Mouse (Mus musculus): ENCODE data around the gene Vash1. TPM values are rescaled to one million over a fixed set of nuclear protein-coding genes. Genes with fewer than 3 reads are reported as not detected.

The Vash1 gene
- polyA plus RNA-seq, 1 experiment from 2014 or later, result 17.5 TPM

- Histone ChIP-seq H3K4me1 (peaks cover 46% of the 10 kb centered on the region), H3K27me3 (ENCODE audit: low read depth, poor library complexity, severe bottlenecking) (no peaks in the 10 kb centered on the region), H3K9me3 (replicated peaks) (peaks cover 7% of the 10 kb centered on the region; the same call in 1 of the 2 replicates), H3K27ac (replicated peaks) (peak overlapping the region; percentile 74), H3K36me3 (peaks cover 23% of the 10 kb centered on the region), H3K4me3 (no peak overlapping the region)
- WGBS, result 89% methylated on average over 4 of the region's 4 CpGs
- DNase-seq (ENCODE audit: low spot score), result no peak
Measured at GRCm38 (mm10) chr12:86701491-86701890, 23.0 kb downstream of the Vash1 start.

- 100% methylated on average over 3 of the region's 3 CpGs for WGBS
- Histone ChIP-seq H3K27me3 (ENCODE audit: low read depth, poor library complexity, severe bottlenecking) (no peaks in the 10 kb centered on the region), H3K4me3 (no peak overlapping the region), H3K36me3 (peaks cover 12% of the 10 kb centered on the region), H3K4me1 (peaks cover 46% of the 10 kb centered on the region), H3K27ac (replicated peaks) (no peak overlapping the region), H3K9me3 (replicated peaks) (no peaks in the 10 kb centered on the region)
- DNase-seq (ENCODE audit: low spot score), result no peak
Measured at GRCm38 (mm10) chr12:86702690-86703089, 24.2 kb downstream of the Vash1 start.

DNA sequence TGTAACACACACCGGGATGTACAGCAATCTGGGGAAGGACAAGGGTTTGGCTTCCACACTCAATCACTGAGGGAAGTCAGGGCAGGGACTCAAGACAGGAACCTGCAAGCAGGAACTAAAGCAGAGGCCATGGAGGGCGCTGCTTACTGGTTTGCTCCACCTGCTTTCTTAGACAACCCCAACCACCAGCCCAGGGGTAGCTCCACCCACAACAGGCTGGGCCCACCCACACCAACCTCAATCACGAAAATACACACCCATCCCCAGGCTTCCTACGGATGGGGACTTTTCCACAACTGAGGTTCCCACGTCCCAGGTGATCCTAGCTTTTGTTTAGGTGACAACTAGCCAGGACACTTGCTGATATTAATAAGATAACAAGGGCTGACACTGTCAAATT, 27.3 kb downstream of the Vash1 start:
- Histone ChIP-seq H3K36me3 (peaks cover 13% of the 10 kb centered on the region), H3K9me3 (replicated peaks) (no peaks in the 10 kb centered on the region), H3K27ac (replicated peaks) (no peak overlapping the region), H3K4me3 (no peak overlapping the region), H3K27me3 (ENCODE audit: low read depth, poor library complexity, severe bottlenecking) (no peaks in the 10 kb centered on the region), H3K4me1 (peaks cover 16% of the 10 kb centered on the region)
- 81% methylated on average over 5 of the region's 5 CpGs for WGBS
- DNase-seq (ENCODE audit: low spot score), result no peak

- Histone ChIP-seq H3K9me3 (replicated peaks) (no peaks in the 10 kb centered on the region), H3K27me3 (ENCODE audit: low read depth, poor library complexity, severe bottlenecking) (no peaks in the 10 kb centered on the region), H3K4me1 (peaks cover 4% of the 10 kb centered on the region; the same call in 1 of the 2 replicates), H3K36me3 (0 out of 2 replicates have a peak, but pooled peaks cover 2% of the 10 kb centered on the region), H3K4me3 (no peak overlapping the region), H3K27ac (replicated peaks) (no peak overlapping the region)
- no peak for DNase-seq (ENCODE audit: low spot score)
- WGBS, result 79% methylated on average over 5 of the region's 5 CpGs
Measured at GRCm38 (mm10) chr12:86714026-86714425, 35.5 kb downstream of the Vash1 start.

GRCm38 (mm10) chr12:86715401-86715800, 36.9 kb downstream of the Vash1 start:
- no peak overlapping the region for H3K27ac ChIP-seq (replicated peaks)
- peaks cover 6% of the 10 kb centered on the region for H3K36me3 ChIP-seq
- peaks cover 4% of the 10 kb centered on the region; the same call in 1 of the 2 replicates for H3K4me1 ChIP-seq
- peak; percentile 75 for DNase-seq (ENCODE audit: low spot score)
- WGBS, result 43% methylated on average over 5 of the region's 5 CpGs
- H3K4me3 ChIP-seq, result no peak overlapping the region
- H3K9me3 ChIP-seq (replicated peaks), result no peaks in the 10 kb centered on the region
- H3K27me3 ChIP-seq (ENCODE audit: low read depth, poor library complexity, severe bottlenecking), result no peaks in the 10 kb centered on the region

- H3K36me3 ChIP-seq, result peaks cover 10% of the 10 kb centered on the region
- DNase-seq (ENCODE audit: low spot score), result no peak
- H3K9me3 ChIP-seq (replicated peaks), result no peaks in the 10 kb centered on the region
- H3K4me3 ChIP-seq, result no peak overlapping the region
- H3K27ac ChIP-seq (replicated peaks), result no peak overlapping the region
- 94% methylated on average over 11 of the region's 11 CpGs for WGBS
- H3K27me3 ChIP-seq (ENCODE audit: low read depth, poor library complexity, severe bottlenecking), result no peaks in the 10 kb centered on the region
- H3K4me1 ChIP-seq, result peaks cover 4% of the 10 kb centered on the region; the same call in 1 of the 2 replicates
Measured at GRCm38 (mm10) chr12:86716962-86717361, 38.5 kb downstream of the Vash1 start.

GRCm38 (mm10) chr12:86719961-86720639, 41.6 kb downstream of the Vash1 start:
- no peaks in the 10 kb centered on the region for H3K9me3 ChIP-seq (replicated peaks)
- H3K4me3 ChIP-seq, result no peak overlapping the region
- H3K27me3 ChIP-seq (ENCODE audit: low read depth, poor library complexity, severe bottlenecking), result peaks cover 8% of the 10 kb centered on the region; the same call in 1 of the 2 replicates
- H3K27ac ChIP-seq (replicated peaks), result no peak overlapping the region
- H3K4me1 ChIP-seq, result peaks cover 9% of the 10 kb centered on the region
- 90% methylated on average over 18 of the region's 18 CpGs for WGBS
- H3K36me3 ChIP-seq, result peaks cover 19% of the 10 kb centered on the region
- no peak for DNase-seq (ENCODE audit: low spot score)

GRCm38 (mm10) chr12:86721453-86721852, 43.0 kb downstream of the Vash1 start:
- peaks cover 8% of the 10 kb centered on the region; the same call in 1 of the 2 replicates for H3K27me3 ChIP-seq (ENCODE audit: low read depth, poor library complexity, severe bottlenecking)
- whole genome bisulfite sequencing, result 92% methylated on average over 5 of the region's 5 CpGs
- no peak overlapping the region for H3K4me3 ChIP-seq
- no peaks in the 10 kb centered on the region for H3K9me3 ChIP-seq (replicated peaks)
- peaks cover 10% of the 10 kb centered on the region for H3K4me1 ChIP-seq
- peaks cover 19% of the 10 kb centered on the region for H3K36me3 ChIP-seq
- DNase-seq (ENCODE audit: low spot score), result no peak
- H3K27ac ChIP-seq (replicated peaks), result no peak overlapping the region

DNA sequence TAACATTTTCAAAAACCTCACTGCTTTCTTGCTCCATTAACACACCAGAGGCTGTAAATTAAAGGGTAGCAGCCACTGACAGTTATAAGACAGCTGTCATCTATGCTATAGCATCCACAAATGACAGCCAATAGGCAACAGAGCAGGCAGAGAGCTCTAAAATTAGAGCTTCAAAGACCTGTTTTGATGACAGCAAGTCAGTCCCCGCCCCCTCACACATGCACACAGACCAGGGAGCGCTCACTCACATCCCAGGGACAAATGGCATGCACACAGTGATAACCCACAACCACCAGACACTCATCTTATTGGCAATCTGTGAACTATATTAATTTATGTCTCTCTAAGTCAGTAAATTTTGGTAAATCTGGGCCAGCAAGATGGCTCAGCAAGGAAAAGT, 45.8 kb downstream of the Vash1 start:
- H3K9me3 ChIP-seq (replicated peaks), result no peaks in the 10 kb centered on the region
- no peak overlapping the region for H3K27ac ChIP-seq (replicated peaks)
- H3K27me3 ChIP-seq (ENCODE audit: low read depth, poor library complexity, severe bottlenecking), result peaks cover 8% of the 10 kb centered on the region; the same call in 1 of the 2 replicates
- no peak overlapping the region for H3K4me3 ChIP-seq
- DNase-seq (ENCODE audit: low spot score), result no peak
- peaks cover 19% of the 10 kb centered on the region for H3K36me3 ChIP-seq
- H3K4me1 ChIP-seq, result peaks cover 10% of the 10 kb centered on the region
- WGBS, result 83% methylated on average over 2 of the region's 2 CpGs

GRCm38 (mm10) chr12:86725706-86726105, 47.2 kb downstream of the Vash1 start:
- Histone ChIP-seq H3K9me3 (replicated peaks) (no peaks in the 10 kb centered on the region), H3K27me3 (ENCODE audit: low read depth, poor library complexity, severe bottlenecking) (peaks cover 8% of the 10 kb centered on the region; the same call in 1 of the 2 replicates), H3K36me3 (peaks cover 11% of the 10 kb centered on the region; the same call in 1 of the 2 replicates), H3K4me1 (peaks cover 10% of the 10 kb centered on the region), H3K4me3 (peak overlapping the region; percentile 76), H3K27ac (replicated peaks) (peak overlapping the region; percentile 87)
- DNase-seq (ENCODE audit: low spot score), result no peak
- WGBS, result under 1% methylated on average over 19 of the region's 19 CpGs

GRCm38 (mm10) chr12:86726120-86726640, 47.7 kb downstream of the Vash1 start, which contains the start of gene Angel1:
TSS of gene Angel1 (minus strand) at chr12:86726460.
- Histone ChIP-seq H3K9me3 (replicated peaks) (no peaks in the 10 kb centered on the region), H3K36me3 (peaks cover 11% of the 10 kb centered on the region; the same call in 1 of the 2 replicates), H3K27ac (replicated peaks) (peak within 1 kb of the TSS; percentile 87), H3K4me1 (peaks cover 10% of the 10 kb centered on the region), H3K27me3 (ENCODE audit: low read depth, poor library complexity, severe bottlenecking) (peaks cover 8% of the 10 kb centered on the region; the same call in 1 of the 2 replicates), H3K4me3 (peak within 1 kb of the TSS; percentile 76)
- DNase-seq (ENCODE audit: low spot score), result peak; percentile 96
- WGBS, result under 1% methylated on average over 44 of the region's 44 CpGs

GRCm38 (mm10) chr12:86734319-86734810, 55.9 kb downstream of the Vash1 start, which contains the start of gene Lrrc74a:
TSS of gene Lrrc74a (plus strand) at chr12:86734369.
- Histone ChIP-seq H3K4me3 (no peak within 1 kb of the TSS), H3K4me1 (no peaks in the 10 kb centered on the region), H3K9me3 (replicated peaks) (no peaks in the 10 kb centered on the region), H3K27me3 (ENCODE audit: low read depth, poor library complexity, severe bottlenecking) (no peaks in the 10 kb centered on the region), H3K27ac (replicated peaks) (no peak within 1 kb of the TSS), H3K36me3 (no peaks in the 10 kb centered on the region)
- DNase-seq (ENCODE audit: low spot score), result no peak
- WGBS, result 91% methylated on average over 8 of the region's 8 CpGs

Data from midbrain, embryonic 10.5 days (tissue).